Mouse (Mus musculus) lung, embryonic 14.5 days (tissue): ENCODE results near the gene Zfp580. TPM values are rescaled to one million over a fixed set of nuclear protein-coding genes. Genes with fewer than 3 reads are reported as not detected.
A peak's percentile ranks its signal among the peaks of the same experiment; 100 is the strongest.
"Not testable (repeated sequence)": the region's sequence is repeated elsewhere in the genome, so short reads cannot be mapped to it uniquely, and the experiment has no call there.

Experiments
- ATAC-seq: fragments of 200-750 bp; cut with Nextera tagmentation; 2 replicates; pipeline ENCODE4 v1.8.0; 2017; ENCODE audit warnings: mild to moderate bottlenecking, moderate TSS enrichment, moderate library complexity; ENCODE audit not compliant: insufficient read depth
- DNase-seq: peaks from one replicate; pipeline ENCODE4 v3.0.0-alpha.2; 2015
- H3K27ac ChIP-seq: fragments of 300-500 bp; sonication (generic); 2 replicates; pipeline ENCODE4 v1.5.1; 2014; ENCODE audit warnings: low read depth, mild to moderate bottlenecking, moderate library complexity
- H3K27me3 ChIP-seq: fragments of 300-500 bp; sonication (generic); 2 replicates; pipeline ENCODE4 v1.6.1; 2014; ENCODE audit warnings: low read length, control low read depth; ENCODE audit not compliant: insufficient read depth
- H3K36me3 ChIP-seq: fragments of 300-500 bp; sonication (generic); 2 replicates; pipeline ENCODE4 v1.6.1; 2014; ENCODE audit warnings: control low read depth; ENCODE audit not compliant: insufficient read depth
- H3K4me1 ChIP-seq: fragments of 300-500 bp; sonication (generic); 2 replicates; pipeline ENCODE4 v1.6.1; 2014; ENCODE audit warnings: antibody characterized with exemption, control low read depth; ENCODE audit not compliant: insufficient read depth
- H3K4me2 ChIP-seq: fragments of 300-500 bp; sonication (generic); 2 replicates; pipeline ENCODE4 v1.6.1; 2014; ENCODE audit warnings: mild to moderate bottlenecking
- H3K4me3 ChIP-seq: fragments of 300-500 bp; sonication (generic); 2 replicates; pipeline ENCODE4 v1.5.1; 2014; ENCODE audit warnings: low read depth, low read length
- H3K9ac ChIP-seq: fragments of 300-500 bp; sonication (generic); 2 replicates; pipeline ENCODE4 v1.6.1; 2014
- H3K9me3 ChIP-seq: fragments of 300-500 bp; sonication (generic); 2 replicates; pipeline ENCODE4 v1.6.1; 2016; ENCODE audit warnings: low read depth, low read length, control low read depth
- CTCF ChIP-seq: IDR thresholded peaks from 2 replicates; pipeline ENCODE4 v1.5.1; 2016; ENCODE audit warnings: antibody characterized with exemption, low read depth
- WGBS: fragments of 180-500 bp; shearing (Covaris S2); extraction: QIAGEN DNeasy Blood & Tissue Kit; methylation state at CpG from one replicate; pipeline ENCODE4 v1.1.7; 2014; 5-methylcytosine and 5-hydroxymethylcytosine counted together
- polyA plus RNA-seq: library from polyadenylated mRNA; unstranded; fragments of >200 nt; fragmentation: Nextera tagmentation; extraction: Ambion mirVana; gene quantifications from 2 replicates; pipeline ENCODE4 v1.2.1, GENCODE M21; 2014

The Zfp580 gene
- polyA plus RNA-seq: 44.5 and 45.1 TPM in 2 replicates

- Histone ChIP-seq H3K36me3 (no peaks in the 10 kb centered on the region), H3K4me1 (peaks cover 18% of the 10 kb centered on the region; the same call in 1 of the 2 replicates), H3K9ac (peak within 1 kb of the TSS; percentile 86), H3K27ac (peak within 1 kb of the TSS; percentile 71), H3K9me3 (no peaks in the 10 kb centered on the region), H3K4me2 (peak within 1 kb of the TSS; percentile 78), H3K4me3 (peak within 1 kb of the TSS; percentile 68), H3K27me3 (peaks cover 48% of the 10 kb centered on the region)
- DNase-seq (peak; percentile 88), ATAC-seq (peak; percentile 85)
- no peak for TF ChIP-seq CTCF
- under 1% methylated on average over 65 of the region's 65 CpGs for WGBS
Measured at GRCm38 (mm10) chr7:5051193-5052192, at the start of gene Zfp580. Gene Zfp580 (plus strand): TSS chr7:5051538.

- not testable (repeated sequence) for H3K4me1 ChIP-seq, H3K9ac ChIP-seq, H3K27me3 ChIP-seq, DNase-seq, H3K4me3 ChIP-seq, H3K4me2 ChIP-seq, H3K27ac ChIP-seq, ATAC-seq, H3K9me3 ChIP-seq
- WGBS: 66% methylated on average over 8 of the region's 8 CpGs
- peaks cover 18% of the 10 kb centered on the region for H3K36me3 ChIP-seq
Measured at GRCm38 (mm10) chr7:5002876-5003275, 48.5 kb upstream of the Zfp580 start.

- 94% methylated on average over 26 of the region's 26 CpGs for WGBS
- ATAC-seq (no peak), DNase-seq (no peak)
Measured at GRCm38 (mm10) chr7:5008229-5008628, 43.1 kb upstream of the Zfp580 start.

GRCm38 (mm10) chr7:5012681-5013513 is 38.4 kb upstream of the Zfp580 start:
- H3K4me1 ChIP-seq: no peaks in the 10 kb centered on the region
- H3K36me3 ChIP-seq: peaks cover 50% of the 10 kb centered on the region
- H3K4me3 ChIP-seq: peak overlapping the region; percentile 62; the same call in 1 of the 2 replicates
- 86% methylated on average over 27 of the region's 27 CpGs for WGBS
- no peak overlapping the region for H3K27ac ChIP-seq
- 0 out of 2 replicates have a peak overlapping the region, but pooled peaks have one; percentile 4 for H3K9ac ChIP-seq
- peak overlapping the region; percentile 66 for H3K4me2 ChIP-seq
- TF ChIP-seq CTCF: no peak
- no peaks in the 10 kb centered on the region for H3K27me3 ChIP-seq
- ATAC-seq: no peak
- no peak for DNase-seq
- no peaks in the 10 kb centered on the region for H3K9me3 ChIP-seq

More at GRCm38 (mm10) chr7:5008229-5008628, 43.1 kb upstream of the Zfp580 start:
- Histone ChIP-seq H3K4me2 (no peak overlapping the region), H3K4me3 (no peak overlapping the region), H3K9ac (no peak overlapping the region), H3K27me3 (no peaks in the 10 kb centered on the region), H3K9me3 (no peaks in the 10 kb centered on the region), H3K36me3 (peaks cover 68% of the 10 kb centered on the region), H3K4me1 (no peaks in the 10 kb centered on the region), H3K27ac (no peak overlapping the region)
- TF ChIP-seq CTCF: no peak; the same call in 1 of the 2 replicates

- Histone ChIP-seq H3K4me2 (peak within 1 kb of the TSS; percentile 66), H3K9ac (peak within 1 kb of the TSS; percentile 76), H3K4me1 (no peaks in the 10 kb centered on the region), H3K36me3 (peaks cover 34% of the 10 kb centered on the region), H3K4me3 (peak within 1 kb of the TSS; percentile 62), H3K9me3 (no peaks in the 10 kb centered on the region), H3K27ac (peak within 1 kb of the TSS; percentile 97), H3K27me3 (no peaks in the 10 kb centered on the region)
- peak; percentile 79 for ATAC-seq
- TF ChIP-seq CTCF: no peak
- DNase-seq: peak; percentile 97
- WGBS: under 1% methylated on average over 42 of the region's 42 CpGs
Measured at GRCm38 (mm10) chr7:5014251-5015117, 36.9 kb upstream of the Zfp580 start, which contains the start of the genes Zfp524 and Fiz1. Gene Zfp524 (plus strand): TSS chr7:5014415. Gene Fiz1 (minus strand): TSS chr7:5014697.
